Mouse (Mus musculus): ENCODE measurements at regions not wholly inside any gene's neighbourhood (a gene's known extent, or its start where the extent isn't known, plus 50 kb on each side); places are given as distances from the start of the nearest gene placed in this dataset.

DNA sequence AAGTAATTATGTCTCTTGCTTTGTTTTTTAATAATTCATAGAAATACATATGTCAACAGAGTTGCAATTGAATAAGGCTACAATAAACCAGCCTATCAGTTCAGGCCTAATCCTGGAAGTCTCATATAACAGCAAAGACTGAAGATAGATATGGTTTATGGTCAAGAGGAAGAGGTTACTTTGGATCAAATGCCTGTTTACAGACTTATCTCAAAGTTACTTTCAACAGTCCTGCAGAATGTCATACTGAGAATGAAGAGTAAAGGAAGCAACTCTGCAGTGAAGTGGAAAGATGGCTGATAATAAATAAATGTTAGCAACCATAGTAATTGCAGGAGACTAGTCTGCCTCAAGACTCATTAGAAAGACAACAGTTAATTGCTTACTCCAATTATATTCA is 684.8 kb upstream of the Vstm2a start:
- DNase-seq (ENCODE audit: low spot score in 2 of 2), result no peak

DNA sequence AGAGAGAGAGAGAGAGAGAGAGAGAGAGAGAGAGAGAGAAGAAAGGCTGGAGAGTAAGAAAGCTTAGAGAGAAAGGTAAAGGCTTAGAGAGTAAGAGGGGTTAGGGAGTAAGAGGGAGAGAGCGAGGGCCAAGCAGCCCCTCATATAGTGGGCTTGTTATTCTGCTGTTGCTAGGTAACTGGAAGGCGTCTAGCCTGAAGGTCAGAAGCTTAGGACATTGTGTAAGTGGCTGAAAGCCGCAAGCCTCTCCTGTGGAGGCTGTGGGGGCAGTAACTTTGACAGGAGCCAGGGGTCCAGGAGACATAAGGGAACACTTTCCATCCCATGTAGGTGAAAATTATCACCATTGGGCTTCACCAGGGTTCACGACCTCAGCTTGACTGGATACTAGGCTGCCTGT is 637.6 kb upstream of the Vstm2a start:
- DNase-seq (ENCODE audit: low spot score in 2 of 2), result no peak

DNA sequence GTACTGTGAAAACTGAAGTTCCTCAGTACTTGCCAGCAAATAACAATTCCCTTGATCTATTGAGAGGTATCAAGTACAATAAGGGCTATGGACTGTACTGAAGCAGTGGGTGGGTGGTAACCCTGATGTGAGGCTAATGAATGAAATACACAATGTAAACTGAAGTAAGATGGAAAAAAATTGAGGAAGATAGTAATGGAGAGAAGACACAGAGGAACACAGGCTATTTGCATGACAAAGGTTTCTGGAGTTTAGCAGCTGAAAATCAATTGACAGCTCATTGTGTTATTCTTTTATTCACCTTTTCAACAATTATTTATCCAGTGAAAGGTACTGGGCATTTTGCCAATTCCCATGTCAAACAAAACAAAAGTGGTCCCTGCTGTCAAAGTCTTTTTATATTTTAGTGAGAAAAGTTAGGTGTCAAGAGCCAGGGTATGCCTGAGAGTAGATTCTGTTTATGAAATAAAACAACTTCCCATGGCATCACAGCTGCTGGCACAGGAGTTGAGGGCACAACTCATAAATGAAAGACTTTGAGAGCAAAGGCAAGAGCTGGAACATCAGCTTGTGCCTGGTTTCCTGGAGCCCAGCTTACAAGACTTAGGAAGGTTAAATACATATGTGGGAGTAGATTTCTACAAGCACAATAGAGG is 608.4 kb upstream of the Vstm2a start:
- DNase-seq (ENCODE audit: low spot score in 2 of 2), result no peak

DNA sequence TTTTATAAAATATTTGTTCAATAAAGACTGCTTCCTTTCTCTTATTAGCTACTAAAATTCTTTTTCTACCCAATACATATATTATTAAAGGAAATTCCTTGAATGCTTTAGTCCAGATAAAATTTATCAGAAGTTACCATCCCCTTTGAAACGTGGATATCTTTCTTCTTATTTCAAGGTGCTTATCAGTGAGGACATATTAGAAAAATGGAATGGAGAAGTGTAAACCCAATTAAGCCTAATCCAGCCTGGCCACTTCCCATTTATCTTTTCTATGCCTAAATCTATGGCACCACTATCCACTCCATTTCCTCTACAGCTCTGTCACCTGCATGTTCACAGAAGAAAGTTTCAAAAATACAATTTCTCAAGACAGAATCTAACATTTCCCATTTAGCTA is 568.5 kb upstream of the Vstm2a start:
- no peak for DNase-seq (ENCODE audit: low spot score in 2 of 2)

- no peak for DNase-seq (ENCODE audit: low spot score in 2 of 2)
These were observed 559.3 kb upstream of the Vstm2a start for GRCm38 (mm10) chr11:15698001-15698756.

DNA sequence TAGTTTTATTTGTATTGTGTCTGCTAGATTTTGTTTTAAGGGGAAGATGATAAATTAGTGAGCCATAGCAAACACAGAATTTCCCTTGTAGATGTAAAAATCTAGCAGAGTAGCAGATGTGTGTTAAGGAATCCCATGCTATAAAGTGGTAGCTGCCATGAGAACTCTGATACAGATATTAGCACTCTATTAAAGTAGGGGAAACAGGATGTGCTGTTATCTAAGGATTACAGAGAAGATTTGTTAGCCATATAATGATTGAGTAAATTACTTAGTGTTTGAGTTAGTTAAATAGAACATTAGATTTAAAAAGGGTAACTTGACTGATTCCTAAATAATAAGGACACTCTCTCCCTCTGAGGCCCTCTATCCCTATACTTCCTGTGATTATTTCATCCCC is 541.5 kb upstream of the Vstm2a start:
- DNase-seq (ENCODE audit: low spot score in 2 of 2), result no peak

- no peak for DNase-seq (ENCODE audit: low spot score in 2 of 2)
These were observed 540.0 kb upstream of the Vstm2a start for GRCm38 (mm10) chr11:15717536-15717935.

DNA sequence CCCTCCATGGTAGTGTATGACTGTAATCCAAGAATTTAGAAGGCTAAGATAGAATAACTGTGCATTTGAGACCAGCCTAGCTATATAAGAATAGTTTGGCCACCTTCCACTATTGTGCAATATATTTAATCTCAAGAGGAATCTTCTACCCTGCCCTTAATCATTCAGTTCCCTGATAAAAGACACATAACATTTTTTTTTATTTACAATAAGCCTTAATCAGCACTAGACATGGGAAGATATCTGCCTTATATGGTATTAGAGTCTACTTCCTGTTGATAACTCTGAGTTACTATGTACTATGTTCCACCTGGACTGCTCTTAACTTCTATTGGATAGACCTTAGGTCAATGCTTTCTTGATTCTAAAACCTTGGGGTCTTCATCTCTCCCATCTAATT is 519.9 kb upstream of the Vstm2a start:
- no peak for DNase-seq (ENCODE audit: low spot score in 2 of 2)

- no peak for DNase-seq (ENCODE audit: low spot score in 2 of 2)
These were observed 501.5 kb upstream of the Vstm2a start for GRCm38 (mm10) chr11:15756006-15756405.

DNA sequence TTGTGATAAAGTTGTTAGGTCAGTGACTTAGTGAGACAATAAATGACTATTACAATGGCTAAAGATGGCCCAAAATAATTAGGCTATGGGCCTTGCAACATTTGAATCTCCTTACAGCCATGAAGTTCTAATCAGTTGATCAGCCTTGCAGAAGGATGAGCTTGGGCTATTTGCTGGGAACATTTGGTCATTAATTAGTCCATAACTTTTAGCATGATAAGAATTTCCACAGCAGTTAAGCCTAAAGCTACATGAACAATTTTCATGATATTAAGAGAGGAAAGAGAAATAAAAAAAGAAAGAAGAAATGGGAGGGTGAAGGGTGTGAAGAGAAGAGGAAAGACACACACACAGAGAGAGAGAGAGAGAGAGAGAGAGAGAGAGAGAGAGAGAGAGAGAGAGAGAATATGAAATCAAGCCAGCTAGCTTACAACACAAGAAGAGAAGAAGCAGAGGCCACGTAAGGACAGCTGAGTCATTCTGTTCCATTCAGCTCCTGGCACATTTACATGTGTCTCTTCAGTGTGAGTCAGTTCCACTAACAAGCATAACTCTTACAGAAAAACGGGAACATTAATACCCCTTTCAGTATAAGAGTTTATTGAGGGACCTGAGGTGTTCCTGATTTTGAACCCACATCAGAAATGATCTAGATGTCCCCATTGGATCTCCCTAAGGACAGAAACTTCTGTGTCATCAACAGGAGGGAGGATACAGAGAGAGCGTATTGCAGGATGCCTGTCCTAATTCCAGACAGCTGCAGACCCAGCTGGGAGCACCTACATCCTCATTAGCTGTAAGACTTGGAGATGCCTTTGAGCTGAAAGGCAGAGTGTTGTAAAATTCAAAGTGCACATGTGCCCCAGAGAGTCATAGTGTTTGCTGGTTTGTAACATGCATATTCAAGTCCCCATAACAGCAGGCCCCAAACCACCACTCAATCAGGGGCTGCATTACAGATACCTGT is 487.6 kb upstream of the Vstm2a start:
- peak; percentile 16 to 34 for DNase-seq (ENCODE audit: low spot score in 2 of 2)
